Mouse (Mus musculus) ovary, adult 2 months (tissue): ENCODE data around the gene Rbm14. TPM values are rescaled to one million over a fixed set of nuclear protein-coding genes. Genes with fewer than 3 reads are reported as not detected.

Experiments used
- polyA plus RNA-seq: library from polyadenylated mRNA; depleted of rRNA; stranded (reverse); fragments of >200 nt; gene quantifications from 2 replicates; pipeline ENCODE4 v1.2.3, GENCODE M21; 2012; rRNA removed

Gene Rbm14
- 124 and 130 TPM in 2 replicates for polyA plus RNA-seq

DNA sequence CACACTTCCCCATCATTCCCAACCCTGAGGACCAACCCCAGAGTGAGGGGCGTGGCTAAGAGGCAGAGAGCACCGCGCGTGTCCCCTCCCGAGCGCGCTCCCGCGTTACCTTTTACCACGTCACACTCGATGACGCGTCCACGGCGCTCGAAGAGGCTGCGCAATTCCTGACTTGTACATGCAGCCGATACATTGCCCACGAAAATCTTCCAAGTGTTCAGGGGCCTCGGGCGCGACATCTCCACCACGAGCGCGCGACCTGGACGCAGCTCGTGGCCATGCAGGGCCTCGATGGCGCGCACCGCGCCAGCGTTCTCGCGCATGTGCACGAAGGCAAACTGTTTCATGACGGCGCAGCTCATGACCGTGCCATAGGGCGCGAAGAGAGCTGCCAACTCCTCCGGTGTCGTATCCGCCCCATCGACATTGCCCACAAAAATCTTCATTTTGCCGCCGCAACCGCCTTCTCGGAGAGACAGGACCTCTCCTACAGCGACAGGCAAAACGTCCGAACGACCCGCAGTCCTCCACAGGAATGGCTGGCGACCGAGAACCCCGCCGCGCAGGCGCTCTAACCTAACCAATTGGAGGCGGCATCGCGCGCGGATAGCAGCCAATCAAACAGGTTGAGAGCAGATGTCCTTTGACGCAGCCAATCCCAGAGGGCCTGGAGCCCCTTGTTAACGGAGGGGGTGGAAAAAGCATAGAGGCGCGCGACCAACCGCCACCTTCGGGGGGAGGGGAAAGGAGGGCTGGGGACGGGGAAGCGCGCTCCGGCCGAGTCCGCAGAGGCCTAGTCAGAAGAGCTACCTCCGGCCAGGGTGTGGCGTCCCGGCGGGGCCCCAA lies at the start of gene Rbm14, which contains the start of gene Gm21992:
TSS of gene Rbm14 (minus strand) at position 572 of the 846 bp plus-strand sequence.
TSS of gene Gm21992 (minus strand) at position 550 of the 846 bp plus-strand sequence.

DNA sequence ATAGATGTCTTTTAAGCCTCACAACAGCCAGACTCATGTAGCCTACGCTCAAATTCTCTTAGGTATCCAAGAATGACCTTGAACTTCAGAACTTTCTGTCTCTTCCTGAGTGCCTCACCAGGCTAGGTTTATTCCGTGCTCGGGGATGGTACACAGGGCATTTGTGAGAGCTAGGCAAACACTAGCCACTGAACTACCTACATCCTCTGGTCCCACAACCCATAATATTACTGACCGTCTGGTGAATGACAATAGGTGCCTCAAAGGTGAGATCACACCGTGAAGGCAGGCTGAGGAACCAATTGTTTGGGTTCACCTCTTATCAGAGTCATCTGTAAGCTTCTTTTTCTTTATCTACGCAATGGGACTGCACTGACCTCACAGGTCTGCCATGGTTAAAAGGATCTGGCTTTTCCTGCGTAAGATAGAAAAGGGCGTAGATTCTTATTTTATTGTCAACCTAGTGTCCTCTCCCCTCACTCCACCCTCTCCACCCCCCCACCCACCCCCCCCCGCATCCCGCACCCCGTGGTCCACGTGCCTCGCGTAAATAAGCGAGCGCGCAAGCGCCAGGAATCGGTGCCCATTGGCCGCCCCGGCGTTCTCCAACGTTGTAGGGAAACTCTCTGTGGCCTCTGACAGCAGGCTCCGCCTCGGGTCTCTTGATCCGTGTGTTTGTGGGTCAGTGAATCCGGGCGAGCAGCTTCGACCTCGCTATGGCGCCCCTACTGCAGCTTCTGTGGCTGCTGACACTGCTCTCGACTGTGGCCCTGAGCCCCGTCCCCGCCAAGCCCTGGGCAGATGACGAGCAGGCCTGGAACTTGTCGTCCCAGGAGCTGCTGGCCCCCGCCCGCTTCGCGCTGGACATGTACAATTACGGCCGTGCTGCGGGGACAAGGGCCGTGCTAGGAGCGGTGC lies 43.4 kb upstream of the Rbm14 start, which contains the start of gene Ctsf:
TSS of gene Ctsf (plus strand) at position 579 of the 918 bp plus-strand sequence.

DNA sequence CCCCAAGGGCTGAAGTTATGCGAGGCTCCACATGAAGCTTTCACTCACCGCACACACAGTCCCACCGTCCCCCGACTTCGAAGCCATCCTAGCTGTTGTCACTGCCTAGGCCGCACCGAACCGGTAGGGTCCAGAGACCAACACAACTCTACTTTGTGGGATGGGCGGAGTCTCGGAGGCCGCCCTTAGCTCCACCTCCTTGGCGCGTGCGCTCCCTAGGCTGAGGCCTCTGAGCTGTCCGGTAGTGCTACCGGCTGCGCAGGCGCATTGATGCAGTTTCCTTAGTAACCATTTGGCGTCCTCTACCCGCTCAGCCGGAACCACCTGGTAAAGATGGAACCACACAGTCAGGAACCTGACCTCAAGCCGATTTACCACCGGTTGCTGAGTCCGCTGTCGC lies 27.7 kb upstream of the Rbm14 start, which contains the start of the genes Ccs and Ccdc87:
TSS of gene Ccs (minus strand) at position 184 of the 400 bp plus-strand sequence.
TSS of gene Ccdc87 (plus strand) at position 218 of the 400 bp plus-strand sequence.

DNA sequence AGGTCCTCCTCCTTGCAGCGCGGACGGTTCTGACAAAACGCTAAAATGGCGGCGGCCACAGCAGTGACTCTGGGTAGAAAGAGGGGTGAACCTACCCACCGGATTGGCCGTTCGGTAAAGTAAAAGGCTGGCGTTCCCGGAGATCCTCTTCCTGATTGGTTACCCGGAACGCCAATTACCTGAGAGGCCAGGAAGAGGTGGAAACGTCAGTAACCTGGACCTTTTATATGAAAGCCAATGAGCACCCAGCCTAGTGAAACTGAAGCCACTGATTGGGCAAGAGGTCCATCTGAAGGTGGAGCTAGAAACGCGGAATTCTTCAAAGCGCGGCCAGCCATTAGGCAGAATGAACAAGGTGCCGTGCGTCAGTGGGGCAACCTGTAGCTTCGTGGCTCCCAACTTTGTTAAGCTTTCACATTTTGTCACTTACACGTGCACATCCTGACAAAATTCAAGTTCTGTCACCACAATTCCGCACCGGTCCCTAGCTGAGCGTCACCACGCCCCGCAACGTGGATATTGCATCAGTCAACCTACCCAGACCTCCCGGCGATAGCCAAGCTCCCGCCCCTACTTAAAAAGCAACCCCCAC lies 17.5 kb downstream of the Rbm14 start, which contains the start of gene Rbm4:
TSS of gene Rbm4 (minus strand) at position 71 of the 592 bp plus-strand sequence.

DNA sequence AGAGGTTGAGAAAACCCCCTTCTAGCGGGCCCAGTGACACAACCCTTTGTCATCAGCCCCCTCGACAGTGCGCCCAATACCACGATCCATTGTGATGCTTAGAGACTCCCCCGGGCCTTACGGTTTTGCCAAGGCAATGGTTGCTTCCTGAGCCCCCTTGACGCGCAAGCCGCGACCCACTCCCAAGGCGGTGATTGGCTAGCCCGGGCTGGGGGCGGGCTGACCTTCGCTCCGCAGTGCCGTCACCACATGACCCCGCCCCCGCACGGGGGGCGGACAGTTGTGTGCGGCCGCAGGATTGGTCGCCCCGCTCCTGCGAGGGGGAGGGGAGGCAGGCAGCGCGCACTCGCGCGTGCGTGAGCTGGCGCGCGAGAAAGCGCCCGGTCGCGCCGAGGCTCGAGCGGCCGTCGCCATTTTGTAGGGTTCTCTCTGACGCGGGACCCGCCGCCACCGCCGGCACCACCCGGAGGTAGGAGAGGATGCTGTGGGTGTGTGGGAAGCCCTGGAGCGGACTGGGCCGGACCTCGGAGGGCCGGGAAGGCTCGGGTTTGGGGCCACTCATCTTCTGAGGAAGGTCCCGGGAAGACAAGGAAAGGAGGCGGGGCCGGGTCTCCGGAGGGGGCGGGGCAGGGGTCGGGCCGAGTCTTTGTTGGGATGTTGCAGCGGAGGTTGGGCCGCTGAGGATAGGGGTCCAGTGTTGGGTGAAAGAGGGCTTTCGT lies 55.1 kb downstream of the Rbm14 start, which contains the start of gene Rbm4b:
TSS of gene Rbm4b (plus strand) at position 305 of the 719 bp plus-strand sequence.

Other genes starting within 250 kb of the Rbm14 start
- 90.2 and 96.9 TPM in 2 replicates for gene Lrfn4, start 196.0 kb downstream of the Rbm14 start, polyA plus RNA-seq
- gene Rce1, start 186.0 kb downstream of the Rbm14 start, polyA plus RNA-seq, result 174 TPM in 2 replicates
- gene Gm960, start 113.0 kb downstream of the Rbm14 start, polyA plus RNA-seq, result 0.83 and 0.86 TPM in 2 replicates
- gene Sptbn2, start 100.5 kb downstream of the Rbm14 start, polyA plus RNA-seq, result 1.8 and 2.3 TPM in 2 replicates
- gene Rbm4b, start 55.1 kb downstream of the Rbm14 start, polyA plus RNA-seq, result 14.7 and 16.6 TPM in 2 replicates
- gene Rbm4, start 17.7 kb downstream of the Rbm14 start, polyA plus RNA-seq, result 45.2 and 82.8 TPM in 2 replicates
- 22.3 and 49.8 TPM in 2 replicates for gene Gm21992, start within 50 bp of the Rbm14 start, polyA plus RNA-seq
- gene Ccs, start 27.7 kb upstream of the Rbm14 start, polyA plus RNA-seq, result 48.6 and 71.6 TPM in 2 replicates
- 0.29 and 0.47 TPM in 2 replicates for gene Ccdc87, start 27.7 kb upstream of the Rbm14 start, polyA plus RNA-seq
- 443 and 448 TPM in 2 replicates for gene Ctsf, start 43.5 kb upstream of the Rbm14 start, polyA plus RNA-seq
- gene Actn3, start 66.3 kb upstream of the Rbm14 start, polyA plus RNA-seq, result 3.2 and 3.8 TPM in 2 replicates
- 50.8 and 63.0 TPM in 2 replicates for gene Zdhhc24, start 67.0 kb upstream of the Rbm14 start, polyA plus RNA-seq
- 9.8 and 13.1 TPM in 2 replicates for gene Bbs1, start 95.0 kb upstream of the Rbm14 start, polyA plus RNA-seq
- 158 and 220 TPM in 2 replicates for gene Dpp3, start 116.7 kb upstream of the Rbm14 start, polyA plus RNA-seq
- gene Peli3, start 131.5 kb upstream of the Rbm14 start, polyA plus RNA-seq, result 12.9 and 17.8 TPM in 2 replicates
- gene Mrpl11, start 150.5 kb upstream of the Rbm14 start, polyA plus RNA-seq, result 16.6 and 19.4 TPM in 2 replicates
- gene Npas4, start 178.7 kb upstream of the Rbm14 start, polyA plus RNA-seq, result 2.8 and 4.2 TPM in 2 replicates
- gene Slc29a2, start 212.2 kb upstream of the Rbm14 start, polyA plus RNA-seq, result 22.3 and 29.6 TPM in 2 replicates
- 69.6 and 74.6 TPM in 2 replicates for gene B4gat1, start 227.2 kb upstream of the Rbm14 start, polyA plus RNA-seq
- gene AC124502.3, start 227.3 kb upstream of the Rbm14 start, polyA plus RNA-seq, result 1.6 and 2.1 TPM in 2 replicates
- 33.0 and 36.1 TPM in 2 replicates for gene Brms1, start 229.7 kb upstream of the Rbm14 start, polyA plus RNA-seq
- gene Rin1, start 238.8 kb upstream of the Rbm14 start, polyA plus RNA-seq, result 18.2 and 24.3 TPM in 2 replicates